Mouse (Mus musculus): ENCODE results near the gene Lrrc25. TPM values are rescaled to one million over a fixed set of nuclear protein-coding genes. Genes with fewer than 3 reads are reported as not detected.

The Lrrc25 gene
- polyA plus RNA-seq, 1 experiment from 2014 or later, result 1.1 TPM

DNA sequence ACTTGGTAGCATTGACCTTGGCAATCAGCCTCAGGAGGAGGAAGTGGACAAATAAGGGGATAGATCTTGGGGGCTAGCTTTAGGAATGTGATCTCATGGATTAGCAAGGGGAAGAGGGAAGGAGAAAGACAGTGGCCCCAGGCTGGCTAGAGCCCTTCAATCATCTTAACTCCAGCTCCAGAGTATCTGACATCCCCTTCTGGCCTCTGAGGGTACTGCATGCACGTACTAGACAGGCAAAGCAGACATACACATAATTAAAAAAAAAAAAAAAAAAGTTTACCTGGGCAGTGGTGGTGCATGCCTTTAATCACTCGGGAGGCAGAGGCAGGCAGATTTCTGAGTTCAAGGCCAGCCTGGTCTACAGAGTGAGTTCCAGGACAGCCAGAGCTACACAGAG lies 28.1 kb downstream of the Lrrc25 start:
- Histone ChIP-seq H3K4me2 (replicated peaks) (no peak overlapping the region), H3K9me3 (no peaks in the 10 kb centered on the region), H3K4me3 (replicated peaks) (no peak overlapping the region), H3K36me3 (peaks cover under 1% of the 10 kb centered on the region; the same call in 1 of the 2 replicates), H3K27me3 (no peaks in the 10 kb centered on the region), H3K4me1 (replicated peaks) (peaks cover 22% of the 10 kb centered on the region), H3K9ac (replicated peaks) (no peak overlapping the region), H3K27ac (no peak overlapping the region)
- 91% methylated on average over 2 of the region's 2 CpGs for WGBS
- ATAC-seq, result no peak

DNA sequence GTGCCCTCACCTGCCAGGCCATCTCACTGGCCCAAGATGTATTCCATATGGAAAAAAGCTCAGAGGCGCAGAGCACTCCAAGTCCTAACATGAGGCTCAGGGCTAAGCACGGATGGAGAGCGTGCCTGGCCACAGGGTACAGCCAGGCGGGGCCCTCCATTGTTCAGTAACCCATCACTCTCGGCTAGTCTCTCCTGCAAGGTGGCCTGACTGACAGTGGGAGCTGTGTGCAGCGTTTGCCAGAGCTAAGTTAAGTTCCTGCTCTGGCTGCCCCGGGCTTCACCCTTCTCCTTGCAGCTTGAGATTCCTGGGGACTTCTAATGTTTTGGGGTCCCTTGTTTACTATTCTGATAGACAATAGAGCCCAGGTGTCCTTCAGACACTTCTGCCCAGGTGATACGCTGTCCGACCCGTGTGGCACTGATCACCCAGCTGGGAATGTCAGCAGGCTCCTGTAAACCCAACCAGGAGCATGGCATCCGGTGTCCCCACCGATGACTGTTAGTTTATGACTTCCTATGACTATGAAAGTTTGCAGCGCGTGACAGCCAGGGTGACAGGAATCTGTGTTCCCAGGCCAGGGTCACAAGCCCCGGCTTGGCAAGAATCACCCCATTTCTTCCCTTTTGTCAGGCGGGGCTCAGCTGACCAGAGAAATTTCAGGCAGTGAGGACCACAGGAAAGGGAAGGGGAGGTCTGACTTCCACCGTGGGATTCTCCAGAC lies 29.7 kb downstream of the Lrrc25 start:
- Histone ChIP-seq H3K27ac (no peak overlapping the region), H3K4me3 (replicated peaks) (no peak overlapping the region), H3K4me1 (replicated peaks) (peaks cover 37% of the 10 kb centered on the region), H3K4me2 (replicated peaks) (no peak overlapping the region), H3K27me3 (no peaks in the 10 kb centered on the region), H3K36me3 (peaks cover 15% of the 10 kb centered on the region), H3K9me3 (no peaks in the 10 kb centered on the region), H3K9ac (replicated peaks) (no peak overlapping the region)
- WGBS, result 60% methylated on average over 17 of the region's 17 CpGs
- ATAC-seq, result no peak

DNA sequence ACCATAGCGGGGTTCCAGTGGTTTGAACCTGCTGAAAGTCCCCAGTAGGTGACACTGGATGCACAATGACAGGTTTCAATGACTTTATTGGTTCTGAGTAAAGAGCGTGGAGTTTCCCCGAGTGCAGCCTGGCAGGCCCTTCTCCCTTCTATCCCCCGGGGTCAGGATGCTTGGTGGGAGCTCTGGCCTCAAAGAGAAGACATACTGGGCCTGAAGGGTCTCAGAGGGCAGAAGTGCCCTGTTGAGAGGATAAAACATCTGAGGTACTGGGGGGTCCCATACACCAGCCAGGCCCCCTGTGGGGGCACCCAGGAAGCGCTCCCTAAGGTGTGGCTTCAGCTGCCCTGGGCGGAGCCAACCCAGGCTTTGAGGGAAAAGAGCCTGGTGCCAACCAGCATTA lies 30.4 kb downstream of the Lrrc25 start:
- H3K36me3 ChIP-seq, result peaks cover 22% of the 10 kb centered on the region
- no peaks in the 10 kb centered on the region for H3K27me3 ChIP-seq
- WGBS, result 76% methylated on average over 6 of the region's 6 CpGs
- H3K9me3 ChIP-seq, result no peaks in the 10 kb centered on the region
- no peak overlapping the region for H3K4me3 ChIP-seq (replicated peaks)
- no peak overlapping the region for H3K27ac ChIP-seq
- no peak overlapping the region for H3K9ac ChIP-seq (replicated peaks)
- no peak overlapping the region for H3K4me2 ChIP-seq (replicated peaks)
- no peak for ATAC-seq
- peaks cover 37% of the 10 kb centered on the region for H3K4me1 ChIP-seq (replicated peaks)

DNA sequence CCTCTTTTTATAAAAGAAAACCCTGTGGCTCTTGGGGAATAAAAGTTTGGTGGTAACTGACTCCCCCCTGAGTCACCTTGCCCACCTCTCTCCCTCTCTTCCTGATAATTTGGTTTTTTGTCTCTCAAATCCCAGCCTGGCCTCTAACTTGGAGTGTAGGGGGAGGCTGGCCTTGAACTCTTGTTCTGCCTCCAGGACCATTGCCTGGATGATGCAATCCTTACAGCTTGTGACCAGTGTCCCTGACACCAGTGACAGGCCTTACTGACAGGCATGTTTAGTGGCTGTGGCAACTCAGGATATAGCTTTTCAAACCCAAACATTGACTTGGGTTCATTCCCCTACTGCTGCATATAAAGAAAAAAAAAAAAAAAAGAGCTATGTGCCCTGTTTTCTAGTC lies 30.8 kb downstream of the Lrrc25 start:
- Histone ChIP-seq H3K9me3 (no peaks in the 10 kb centered on the region), H3K9ac (replicated peaks) (no peak overlapping the region), H3K4me1 (replicated peaks) (peaks cover 37% of the 10 kb centered on the region), H3K36me3 (peaks cover 26% of the 10 kb centered on the region), H3K27me3 (no peaks in the 10 kb centered on the region), H3K4me2 (replicated peaks) (no peak overlapping the region), H3K4me3 (replicated peaks) (no peak overlapping the region), H3K27ac (no peak overlapping the region)
- ATAC-seq, result no peak

DNA sequence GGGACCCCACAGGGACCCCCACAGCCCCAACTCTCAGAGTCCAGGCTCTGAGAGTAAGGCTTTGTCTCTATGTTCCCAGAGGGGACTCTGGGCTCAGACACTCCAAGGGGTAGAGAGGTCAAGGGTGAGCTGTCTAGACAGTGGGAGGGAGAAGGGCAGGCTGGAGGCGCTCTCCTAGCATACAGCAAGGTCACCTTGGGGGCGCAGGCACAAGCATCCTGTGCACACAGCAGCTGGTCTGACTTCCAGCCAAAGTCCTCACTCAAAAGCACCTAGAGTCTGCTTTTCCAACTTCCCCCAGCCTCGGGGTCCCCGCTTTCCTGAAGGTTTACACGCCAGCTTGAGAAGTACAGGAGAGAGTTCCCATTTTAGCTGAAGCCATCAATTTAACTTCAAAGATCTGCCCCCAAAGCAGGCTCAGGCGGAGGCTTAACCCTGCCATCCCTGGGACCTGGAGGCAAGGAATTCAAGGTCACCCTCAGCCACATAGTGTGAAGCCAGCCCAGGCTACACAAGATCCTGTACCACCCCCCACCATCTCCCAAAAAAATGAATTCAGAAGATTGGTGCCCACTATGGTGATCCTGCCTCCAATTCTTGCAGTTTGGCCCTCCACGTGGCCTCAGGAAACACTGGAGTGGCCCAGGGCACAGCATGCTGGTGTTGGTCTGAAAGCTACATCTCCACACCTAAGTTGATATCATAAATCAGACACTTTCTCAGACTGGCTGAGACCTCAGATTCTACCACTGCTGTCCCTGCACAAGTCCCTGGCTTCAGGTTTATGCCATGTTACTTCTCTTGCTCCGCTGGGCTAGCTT lies 31.6 kb downstream of the Lrrc25 start:
- H3K4me2 ChIP-seq (replicated peaks), result no peak overlapping the region
- H3K4me1 ChIP-seq (replicated peaks), result peaks cover 37% of the 10 kb centered on the region
- no peaks in the 10 kb centered on the region for H3K27me3 ChIP-seq
- peaks cover 34% of the 10 kb centered on the region for H3K36me3 ChIP-seq
- H3K27ac ChIP-seq, result peak overlapping the region; percentile 30; the same call in 1 of the 2 replicates
- H3K4me3 ChIP-seq (replicated peaks), result no peak overlapping the region
- no peaks in the 10 kb centered on the region for H3K9me3 ChIP-seq
- H3K9ac ChIP-seq (replicated peaks), result peak overlapping the region; percentile 40; the same call in 1 of the 2 replicates
- 57% methylated on average over 8 of the region's 8 CpGs for WGBS
- peak; percentile 18; the same call in 1 of the 2 replicates for ATAC-seq

DNA sequence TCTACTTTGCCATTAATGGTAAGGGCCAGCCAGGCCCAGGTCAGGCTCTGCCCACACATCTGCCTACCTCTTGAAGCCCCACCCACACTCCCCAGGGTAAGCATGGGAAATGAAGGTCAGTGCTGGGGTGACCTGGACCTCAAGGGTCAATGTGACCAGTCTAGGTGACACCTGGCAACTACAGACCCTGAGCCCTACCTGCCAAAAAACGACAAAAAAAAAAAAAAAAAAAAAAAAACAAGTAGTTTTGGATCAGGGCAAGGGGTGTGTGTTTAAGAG lies 32.1 kb downstream of the Lrrc25 start:
- H3K36me3 ChIP-seq, result peaks cover 34% of the 10 kb centered on the region
- H3K27ac ChIP-seq, result peak overlapping the region; percentile 30; the same call in 1 of the 2 replicates
- H3K9ac ChIP-seq (replicated peaks), result no peak overlapping the region
- no peaks in the 10 kb centered on the region for H3K27me3 ChIP-seq
- no peak overlapping the region for H3K4me3 ChIP-seq (replicated peaks)
- H3K9me3 ChIP-seq, result no peaks in the 10 kb centered on the region
- WGBS, result 22% methylated on average over 1 of the region's 1 CpGs
- peaks cover 37% of the 10 kb centered on the region for H3K4me1 ChIP-seq (replicated peaks)
- no peak overlapping the region for H3K4me2 ChIP-seq (replicated peaks)
- no peak for ATAC-seq

DNA sequence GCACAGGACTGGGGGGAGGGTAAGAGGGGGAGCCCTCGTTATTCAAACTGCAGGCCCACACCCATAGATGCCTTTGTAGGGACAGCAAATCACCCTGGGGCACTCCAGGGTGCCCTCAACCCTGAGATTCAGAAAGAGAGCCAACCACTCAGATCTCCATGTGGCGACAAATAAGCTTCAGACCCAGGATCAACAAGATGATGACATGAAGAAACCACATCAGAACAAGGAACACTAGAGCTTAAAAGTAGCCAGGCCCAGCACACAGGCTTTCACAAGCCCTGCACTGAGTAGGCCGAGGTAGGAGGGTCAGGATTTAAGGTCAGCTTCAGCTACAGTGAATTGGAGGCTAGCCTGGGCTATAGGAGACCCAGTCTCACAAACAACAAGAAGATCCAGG lies 33.0 kb downstream of the Lrrc25 start:
- Histone ChIP-seq H3K27ac (peak overlapping the region; percentile 61), H3K9me3 (no peaks in the 10 kb centered on the region), H3K9ac (replicated peaks) (no peak overlapping the region), H3K27me3 (no peaks in the 10 kb centered on the region), H3K4me1 (replicated peaks) (peaks cover 42% of the 10 kb centered on the region), H3K4me3 (replicated peaks) (no peak overlapping the region), H3K4me2 (replicated peaks) (no peak overlapping the region), H3K36me3 (peaks cover 34% of the 10 kb centered on the region)
- 72% methylated on average over 3 of the region's 3 CpGs for WGBS
- ATAC-seq, result peak; percentile 22

DNA sequence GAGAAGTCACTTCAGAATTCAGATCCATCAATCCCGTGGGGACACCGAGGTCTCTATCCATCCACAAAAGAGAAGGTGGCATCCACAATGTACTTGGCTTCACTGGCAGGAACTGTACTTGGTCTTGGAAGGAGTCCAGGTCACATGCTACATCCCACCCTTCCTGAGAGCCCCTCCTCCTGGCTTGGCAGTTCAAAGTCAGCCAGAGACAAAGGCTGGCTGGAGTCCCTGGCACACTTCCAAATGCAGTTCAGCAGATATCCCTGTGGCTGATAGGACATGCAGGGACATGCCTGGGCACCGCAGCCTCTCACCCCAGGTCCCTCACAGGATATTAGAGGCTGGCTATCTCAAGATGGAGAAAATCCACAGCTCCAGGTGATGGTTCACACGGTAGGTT lies 33.4 kb downstream of the Lrrc25 start:
- peak overlapping the region; percentile 75 for H3K27ac ChIP-seq
- H3K4me3 ChIP-seq (replicated peaks), result no peak overlapping the region
- no peaks in the 10 kb centered on the region for H3K27me3 ChIP-seq
- H3K9ac ChIP-seq (replicated peaks), result no peak overlapping the region
- H3K9me3 ChIP-seq, result no peaks in the 10 kb centered on the region
- H3K4me2 ChIP-seq (replicated peaks), result no peak overlapping the region
- H3K4me1 ChIP-seq (replicated peaks), result peaks cover 45% of the 10 kb centered on the region
- peak; percentile 60 for ATAC-seq
- 64% methylated on average over 4 of the region's 4 CpGs for WGBS
- H3K36me3 ChIP-seq, result peaks cover 37% of the 10 kb centered on the region

DNA sequence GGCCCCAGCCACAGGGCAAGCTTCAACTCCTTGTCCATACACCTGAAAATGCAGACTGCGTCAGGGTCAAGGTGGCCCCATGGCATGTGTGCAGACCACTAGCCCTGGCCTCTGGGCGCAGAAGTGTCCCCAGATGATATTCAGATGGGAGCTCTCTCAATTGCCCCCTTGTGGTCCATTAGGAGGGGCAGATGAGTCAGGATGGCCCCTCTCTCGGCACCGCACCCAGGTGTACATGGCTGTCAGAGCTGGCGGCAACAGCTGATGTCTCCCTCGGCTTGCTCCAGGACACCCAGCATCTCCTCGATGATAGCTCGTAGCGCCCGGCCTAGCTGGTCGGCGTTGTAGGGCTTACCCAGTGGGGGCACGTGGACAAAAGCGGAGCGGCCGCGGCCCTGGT lies 34.4 kb downstream of the Lrrc25 start:
- Histone ChIP-seq H3K9me3 (no peaks in the 10 kb centered on the region), H3K4me2 (replicated peaks) (no peak overlapping the region), H3K4me1 (replicated peaks) (peaks cover 55% of the 10 kb centered on the region), H3K4me3 (replicated peaks) (no peak overlapping the region), H3K27ac (peak overlapping the region; percentile 75), H3K9ac (replicated peaks) (no peak overlapping the region), H3K27me3 (no peaks in the 10 kb centered on the region), H3K36me3 (peaks cover 44% of the 10 kb centered on the region)
- ATAC-seq, result no peak
- WGBS, result 95% methylated on average over 17 of the region's 17 CpGs

DNA sequence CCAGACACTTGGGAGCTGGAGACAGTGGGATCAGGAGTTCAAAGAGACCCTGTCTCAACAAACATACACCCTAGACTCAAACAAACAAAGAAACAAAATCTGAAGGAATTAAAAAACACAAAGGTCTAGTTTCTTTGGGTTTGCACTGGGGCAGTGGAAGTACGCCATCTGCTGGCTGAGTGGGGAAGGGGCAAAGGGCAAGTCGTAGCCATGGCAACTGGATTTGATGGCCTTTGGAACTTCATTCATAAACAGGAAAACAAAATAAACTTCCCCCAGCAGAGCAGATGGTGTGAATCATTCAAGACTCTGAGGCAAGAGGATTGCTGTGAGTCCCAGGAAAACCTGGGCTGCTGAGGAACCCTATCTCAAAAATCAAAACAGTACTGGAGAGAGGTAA lies 37.3 kb downstream of the Lrrc25 start:
- H3K4me2 ChIP-seq (replicated peaks), result no peak overlapping the region
- H3K27ac ChIP-seq, result no peak overlapping the region
- H3K27me3 ChIP-seq, result no peaks in the 10 kb centered on the region
- peaks cover 65% of the 10 kb centered on the region for H3K4me1 ChIP-seq (replicated peaks)
- 60% methylated on average over 2 of the region's 2 CpGs for WGBS
- H3K4me3 ChIP-seq (replicated peaks), result no peak overlapping the region
- peaks cover 49% of the 10 kb centered on the region for H3K36me3 ChIP-seq
- no peak overlapping the region for H3K9ac ChIP-seq (replicated peaks)
- no peak for ATAC-seq
- no peaks in the 10 kb centered on the region for H3K9me3 ChIP-seq

DNA sequence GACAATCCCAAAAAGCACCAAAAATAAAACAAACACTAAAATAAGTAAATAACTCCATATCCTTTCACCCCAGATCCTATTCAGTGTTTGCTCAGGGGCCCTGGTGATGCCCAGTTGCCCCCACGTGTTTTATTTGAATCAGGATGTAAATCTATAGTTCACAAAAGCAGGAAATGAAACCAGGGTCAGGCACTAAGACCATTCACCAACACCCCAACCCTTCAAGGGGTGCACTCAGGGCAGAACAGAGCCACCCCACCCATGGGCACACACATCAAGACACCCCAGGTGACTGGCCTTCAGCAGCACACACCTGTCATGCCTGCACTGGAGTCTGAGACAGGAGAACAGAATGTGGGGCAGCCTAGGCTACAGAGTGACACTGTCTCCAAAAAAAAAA lies 38.2 kb downstream of the Lrrc25 start:
- no peak for ATAC-seq
- Histone ChIP-seq H3K36me3 (peaks cover 48% of the 10 kb centered on the region), H3K4me3 (replicated peaks) (no peak overlapping the region), H3K4me1 (replicated peaks) (peaks cover 68% of the 10 kb centered on the region), H3K27ac (peak overlapping the region; percentile 94; the same call in 1 of the 2 replicates), H3K9me3 (no peaks in the 10 kb centered on the region), H3K27me3 (no peaks in the 10 kb centered on the region), H3K9ac (replicated peaks) (no peak overlapping the region), H3K4me2 (replicated peaks) (no peak overlapping the region)
- 74% methylated on average over 1 of the region's 1 CpGs for WGBS

DNA sequence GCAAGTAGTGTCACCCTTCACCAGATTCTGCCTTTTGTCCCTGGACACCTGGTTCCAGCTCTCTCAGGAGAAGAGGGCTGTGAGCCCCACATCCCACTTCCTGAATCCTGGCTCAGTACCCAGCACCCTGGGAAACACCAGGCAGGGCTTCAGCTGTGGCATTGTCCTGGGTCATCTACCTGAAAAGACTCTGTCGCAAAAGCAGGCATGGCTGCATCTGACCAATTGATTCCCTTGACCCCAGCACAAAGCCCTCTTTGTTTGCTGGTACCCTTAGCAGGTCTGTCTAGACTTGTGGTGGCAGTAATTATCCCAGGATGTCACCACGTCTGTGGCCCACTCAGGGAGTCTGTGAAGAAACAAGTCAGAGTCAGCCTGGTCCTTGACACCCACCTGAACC lies 39.5 kb downstream of the Lrrc25 start:
- WGBS, result 20% methylated on average over 2 of the region's 2 CpGs
- Histone ChIP-seq H3K9me3 (no peaks in the 10 kb centered on the region), H3K4me1 (replicated peaks) (peaks cover 64% of the 10 kb centered on the region), H3K27me3 (no peaks in the 10 kb centered on the region), H3K9ac (replicated peaks) (0 out of 2 replicates have a peak overlapping the region, but pooled peaks have one; percentile 10), H3K4me2 (replicated peaks) (0 out of 2 replicates have a peak overlapping the region, but pooled peaks have one; percentile 27), H3K27ac (peak overlapping the region; percentile 94), H3K36me3 (peaks cover 35% of the 10 kb centered on the region), H3K4me3 (replicated peaks) (no peak overlapping the region)
- ATAC-seq, result no peak

All from midbrain, embryonic 13.5 days (tissue).